Comparison of ENCODE assay signal across 34 mouse cellular contexts in the genomic region with DNA sequence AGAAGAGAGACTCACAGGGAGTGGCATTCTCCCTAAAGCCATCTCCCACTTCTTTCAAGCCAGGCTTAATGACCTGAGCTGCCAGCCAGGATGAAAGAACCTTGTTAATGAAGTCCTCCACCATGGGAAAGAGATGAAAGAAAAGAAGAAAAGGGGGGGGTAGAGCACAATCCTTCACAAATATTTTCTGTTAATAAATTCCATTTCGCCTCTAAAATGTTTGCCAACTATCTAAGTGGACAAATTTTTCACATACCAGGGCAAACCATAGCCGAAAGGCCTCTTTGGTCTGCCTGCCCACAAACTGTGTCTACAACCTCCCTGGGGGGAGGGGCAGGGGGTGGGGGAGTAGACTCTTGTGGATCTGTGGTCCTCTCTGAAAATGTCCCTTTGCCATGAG. TPM values are rescaled to one million over a fixed set of nuclear protein-coding genes. Genes with fewer than 3 reads are reported as not detected.
DNase-seq lines count a peak whose midpoint lies in the region; ATAC-seq and TF ChIP-seq lines count a peak whose summit lies in the region.
"Had no signal": no experiment of that assay in that cellular context is flagged by ENCODE, and none has a peak within 500 bp of the region (broad histone marks: within the 10 kb centered on the region; RNA-seq: fewer than 3 reads in every experiment).

No protein-coding gene starts in this region.

- no peak for TF ChIP-seq EP300 in CH12.LX (IDR thresholded peaks at IDR 0.05; ENCODE audit: low read length)

- TF ChIP-seq CTCF in lung, embryonic 14.5 days (IDR thresholded peaks at IDR 0.05; ENCODE audit: low read depth): no peak
- no peak for TF ChIP-seq CTCF in lung, adult 2 months (IDR thresholded peaks at IDR 0.05; ENCODE audit: insufficient read depth, low read length)
- no peak for TF ChIP-seq CTCF in CH12.LX (conservative IDR thresholded peaks at IDR 0.05 in 1 of 2, IDR thresholded peaks at IDR 0.05 in 1 of 2; ENCODE audit: low read depth in 2 of 2, low read length in 2 of 2)

- H3K4me1 ChIP-seq in forebrain, embryonic 11.5 days (replicated peaks; ENCODE audit: control insufficient read depth, insufficient read depth, low read length): 0 out of 2 replicates have a peak, but pooled peaks cover 2% of the 10 kb centered on the region
- peaks cover 18% of the 10 kb centered on the region for H3K4me1 ChIP-seq in forebrain, embryonic 12.5 days
- H3K4me1 ChIP-seq in lung, embryonic 14.5 days (ENCODE audit: insufficient read depth): peaks cover 13% of the 10 kb centered on the region
- no peaks in the 10 kb centered on the region for H3K4me1 ChIP-seq in lung, adult 2 months (ENCODE audit: control insufficient read depth, insufficient read depth, low read length)
- H3K4me1 ChIP-seq in CH12.LX (ENCODE audit: control insufficient read depth in 1 of 2, insufficient read depth in 2 of 2): peaks cover 25 to 41% of the 10 kb centered on the region in 2 experiments
- H3K4me1 ChIP-seq in embryonic facial prominence, embryonic 13.5 days: peaks cover 41% of the 10 kb centered on the region
- H3K4me1 ChIP-seq: hindbrain, embryonic 15.5 days; liver, embryonic 13.5 days; neural tube, embryonic 15.5 days had no signal

- H3K9me3 ChIP-seq in forebrain, embryonic 11.5 days (ENCODE audit: control insufficient read depth, low read length): no peaks in the 10 kb centered on the region
- H3K9me3 ChIP-seq in forebrain, embryonic 12.5 days: no peaks in the 10 kb centered on the region
- H3K9me3 ChIP-seq in lung, embryonic 14.5 days (ENCODE audit: low read depth, low read length): no peaks in the 10 kb centered on the region
- no peaks in the 10 kb centered on the region for H3K9me3 ChIP-seq in CH12.LX (replicated peaks; ENCODE audit: low read length)
- H3K9me3 ChIP-seq in embryonic facial prominence, embryonic 13.5 days: no peaks in the 10 kb centered on the region
- H3K9me3 ChIP-seq: G1E; hindbrain, embryonic 15.5 days; liver, embryonic 13.5 days; midbrain, embryonic 10.5 days; neural tube, embryonic 15.5 days had no signal

- in situ Hi-C loops in CH12.LX (cut with MboI; ENCODE audit: low pct_ligation_motif_present, low pct_unique_long_range_greater_than_20kb, low sequenced_read_pairs): loop anchor here (5.0 kb wide), 1 partner anchor 36 kb away; no protein-coding TSS in a partner anchor

- H3K36me3 ChIP-seq in forebrain, embryonic 11.5 days (ENCODE audit: control insufficient read depth, insufficient read depth, low read length): no peaks in the 10 kb centered on the region
- no peaks in the 10 kb centered on the region for H3K36me3 ChIP-seq in forebrain, embryonic 12.5 days (replicated peaks)
- no peaks in the 10 kb centered on the region for H3K36me3 ChIP-seq in lung, embryonic 14.5 days (ENCODE audit: insufficient read depth)
- no peaks in the 10 kb centered on the region for H3K36me3 ChIP-seq in CH12.LX (replicated peaks in 1 of 2; ENCODE audit: control insufficient read depth in 1 of 2, insufficient read depth in 1 of 2, low read length in 1 of 2)
- no peaks in the 10 kb centered on the region for H3K36me3 ChIP-seq in embryonic facial prominence, embryonic 13.5 days
- H3K36me3 ChIP-seq: G1E; hindbrain, embryonic 15.5 days; liver, embryonic 13.5 days; midbrain, embryonic 10.5 days; neural tube, embryonic 15.5 days had no signal

- 55% methylated on average over 2 of the region's 2 CpGs for WGBS in forebrain, embryonic 11.5 days
- WGBS in forebrain, embryonic 12.5 days: 35% methylated on average over 2 of the region's 2 CpGs
- WGBS in lung, embryonic 14.5 days: 27% methylated on average over 2 of the region's 2 CpGs
- WGBS in lung, adult 2 months: 54% methylated on average over 2 of the region's 2 CpGs
- 36% methylated on average over 2 of the region's 2 CpGs for WGBS in embryonic facial prominence, embryonic 13.5 days

- dilution Hi-C loops in CH12.LX (cut with MboI; ENCODE audit: extremely low pct_ligation_motif_present, extremely low pct_unique_long_range_greater_than_20kb, low sequenced_read_pairs): no loop called here

- no peaks in the 10 kb centered on the region for H3K27me3 ChIP-seq in forebrain, embryonic 11.5 days (ENCODE audit: control insufficient read depth, insufficient read depth, low read length)
- 0 out of 2 replicates have a peak, but pooled peaks cover 5% of the 10 kb centered on the region for H3K27me3 ChIP-seq in forebrain, embryonic 12.5 days
- H3K27me3 ChIP-seq in lung, embryonic 14.5 days (ENCODE audit: insufficient read depth, low read length): no peaks in the 10 kb centered on the region
- H3K27me3 ChIP-seq in CH12.LX (replicated peaks): peaks cover 3% of the 10 kb centered on the region
- H3K27me3 ChIP-seq in embryonic facial prominence, embryonic 13.5 days: no peaks in the 10 kb centered on the region
- H3K27me3 ChIP-seq: hindbrain, embryonic 15.5 days; liver, embryonic 13.5 days; neural tube, embryonic 15.5 days had no signal

- no peak for TF ChIP-seq RAD21 in CH12.LX (IDR thresholded peaks at IDR 0.05; ENCODE audit: low read depth, low read length)

- H3K4me2 ChIP-seq in forebrain, embryonic 11.5 days (ENCODE audit: low read depth, low read length, severe bottlenecking): no peak overlapping the region
- no peak overlapping the region for H3K4me2 ChIP-seq in forebrain, embryonic 12.5 days
- H3K4me2 ChIP-seq in lung, embryonic 14.5 days: no peak overlapping the region
- H3K4me2 ChIP-seq in CH12.LX (ENCODE audit: insufficient read depth, low read depth, poor library complexity, severe bottlenecking): peak overlapping the region; percentile 82
- no peak overlapping the region for H3K4me2 ChIP-seq in embryonic facial prominence, embryonic 13.5 days
- H3K4me2 ChIP-seq: hindbrain, embryonic 15.5 days; liver, embryonic 13.5 days; neural tube, embryonic 15.5 days had no signal

- H3K4me3 ChIP-seq in forebrain, embryonic 11.5 days (ENCODE audit: low read depth, low read length): no peak overlapping the region
- H3K4me3 ChIP-seq in forebrain, embryonic 12.5 days (replicated peaks): no peak overlapping the region
- no peak overlapping the region for H3K4me3 ChIP-seq in lung, embryonic 14.5 days (ENCODE audit: low read depth, low read length)
- no peak overlapping the region for H3K4me3 ChIP-seq in lung, adult 2 months (replicated peaks; ENCODE audit: extremely low read depth, low read depth, low read length)
- H3K4me3 ChIP-seq in CH12.LX (replicated peaks in 1 of 3; ENCODE audit: low read depth in 2 of 3, low read length in 2 of 3, poor library complexity in 1 of 3): no peak overlapping the region
- H3K4me3 ChIP-seq in embryonic facial prominence, embryonic 13.5 days: no peak overlapping the region
- H3K4me3 ChIP-seq: hindbrain, embryonic 15.5 days; liver, embryonic 13.5 days; midbrain, embryonic 10.5 days; neural tube, embryonic 15.5 days had no signal

- peak; percentile 42; the same call in 1 of the 2 replicates for ATAC-seq in forebrain, embryonic 11.5 days (replicated peaks; ENCODE audit: low FRiP score)
- no peak for ATAC-seq in forebrain, embryonic 12.5 days (ENCODE audit: low FRiP score)
- peak; percentile 69 for ATAC-seq in lung, embryonic 14.5 days (ENCODE audit: insufficient read depth)
- ATAC-seq in embryonic facial prominence, embryonic 13.5 days (ENCODE audit: insufficient number of reproducible peaks, insufficient read depth, low FRiP score, low TSS enrichment, low read depth): no peak
- ATAC-seq in megakaryocyte-erythroid progenitor cell, adult 5-6 weeks (replicated peaks; ENCODE audit: low FRiP score, low TSS enrichment, poor library complexity, severe bottlenecking): no peak
- ATAC-seq: forebrain, postnatal 0 days had no signal

- no peaks in the 10 kb centered on the region for H3K79me2 ChIP-seq in CH12.LX (replicated peaks; ENCODE audit: control insufficient read depth, extremely low read depth, insufficient read depth, poor library complexity, severe bottlenecking)

- no peak overlapping the region for H3K27ac ChIP-seq in forebrain, embryonic 11.5 days (ENCODE audit: low read depth, low read length)
- no peak overlapping the region for H3K27ac ChIP-seq in forebrain, embryonic 12.5 days
- peak overlapping the region; percentile 63; the same call in 1 of the 2 replicates for H3K27ac ChIP-seq in lung, embryonic 14.5 days (ENCODE audit: low read depth)
- H3K27ac ChIP-seq in CH12.LX (ENCODE audit: insufficient read depth, low read depth): no peak overlapping the region
- peak overlapping the region; percentile 48; the same call in 1 of the 2 replicates for H3K27ac ChIP-seq in embryonic facial prominence, embryonic 13.5 days
- H3K27ac ChIP-seq: hindbrain, embryonic 15.5 days; liver, embryonic 13.5 days; macrophage; midbrain, embryonic 10.5 days; neural tube, embryonic 15.5 days; stomach, postnatal 0 days had no signal

- no peak overlapping the region for H3K9ac ChIP-seq in forebrain, embryonic 11.5 days (ENCODE audit: low read length)
- no peak overlapping the region for H3K9ac ChIP-seq in forebrain, embryonic 12.5 days
- no peak overlapping the region for H3K9ac ChIP-seq in lung, embryonic 14.5 days
- peak overlapping the region; percentile 32; the same call in 1 of the 2 replicates for H3K9ac ChIP-seq in CH12.LX (ENCODE audit: insufficient read depth, low read depth)
- no peak overlapping the region for H3K9ac ChIP-seq in embryonic facial prominence, embryonic 13.5 days
- H3K9ac ChIP-seq: forebrain, postnatal 0 days; hindbrain, embryonic 15.5 days; liver, embryonic 13.5 days; neural tube, embryonic 15.5 days had no signal

- TF ChIP-seq POLR2A in lung, adult 2 months (IDR thresholded peaks at IDR 0.05; ENCODE audit: borderline replicate concordance, extremely low read depth, low read depth, low read length): no peak
- TF ChIP-seq POLR2A in CH12.LX (IDR thresholded peaks at IDR 0.05; ENCODE audit: low read depth, low read length): no peak

- DNase-seq in forebrain, embryonic 11.5 days (ENCODE audit: low spot score): no peak
- peak; percentile 59 for DNase-seq in lung, embryonic 14.5 days
- DNase-seq in lung, adult 2 months: no peak
- DNase-seq in CH12.LX (ENCODE audit: extremely low read depth): no peak
- no peak for DNase-seq in heart, adult 8-10 months (ENCODE audit: low spot score)
- DNase-seq: adrenal gland, postnatal 10 days; cerebellum, adult 2 months; cerebellum, postnatal 25 days; forebrain, postnatal 0 days; gastrocnemius, postnatal 25 days; heart, adult 18-20 months; kidney, adult 9 months; kidney, postnatal 25 days; layer of hippocampus, postnatal 36 days; liver, embryonic 13.5 days; thymus, adult 2 months; thymus, postnatal 4 days had no signal

RNA-seq across cellular contexts. Expression of a gene that starts 44.7 kb away (rescaled TPM):
- 1,332 and 1,456 TPM in 2 replicates for polyA plus RNA-seq in forebrain, embryonic 11.5 days (2014; fragmentation: Nextera tagmentation; extraction: Ambion mirVana)
- 1,399 and 1,461 TPM in 2 replicates for polyA plus RNA-seq in forebrain, embryonic 12.5 days (2016; fragmentation: Nextera tagmentation; extraction: Ambion mirVana)
- 1,954 and 2,151 TPM in 2 replicates for polyA plus RNA-seq in lung, embryonic 14.5 days (2014; fragmentation: Nextera tagmentation; extraction: Ambion mirVana)
- 483 and 531 TPM in 2 replicates for polyA plus RNA-seq in lung, adult 2 months (2012; rRNA removed)
- 2,433 and 2,459 TPM in 2 replicates for total RNA-seq in CH12.LX (2012; rRNA removed)
- total RNA-seq in CH12.LX (2014; rRNA removed): 1,302 and 1,462 TPM in 2 replicates
- 1,181 and 1,419 TPM in 2 replicates for polyA plus RNA-seq in CH12.LX (2012; ENCODE audit: insufficient read length, low read depth)
- 1,826 and 2,120 TPM in 2 replicates for polyA plus RNA-seq in embryonic facial prominence, embryonic 13.5 days (2015; fragmentation: Nextera tagmentation; extraction: Ambion mirVana)
- 100 to 1,000 TPM; 594 to 696 (median 662) TPM for total RNA-seq in heart, adult 8-10 months (2022)
- total RNA-seq in megakaryocyte-erythroid progenitor cell, adult 5-6 weeks (2014; fragmentation: Nextera tagmentation): 2,939 and 3,315 TPM in 2 replicates
- 499 and 554 TPM in 2 replicates for total RNA-seq in megakaryocyte-erythroid progenitor cell, adult 5-6 weeks (2017)

RNA-seq across cellular contexts. Expression of a gene that starts 55.4 kb away (rescaled TPM):
- not detected in 2 replicates for polyA plus RNA-seq in forebrain, embryonic 11.5 days (2014; fragmentation: Nextera tagmentation; extraction: Ambion mirVana)
- polyA plus RNA-seq in forebrain, embryonic 12.5 days (2016; fragmentation: Nextera tagmentation; extraction: Ambion mirVana): not detected in 2 replicates
- polyA plus RNA-seq in lung, embryonic 14.5 days (2014; fragmentation: Nextera tagmentation; extraction: Ambion mirVana): not detected in 2 replicates
- polyA plus RNA-seq in lung, adult 2 months (2012; rRNA removed): not detected in 2 replicates
- total RNA-seq in CH12.LX (2012; rRNA removed) (not detected in 2 replicates), CH12.LX (2014; rRNA removed) (not detected in 2 replicates)
- polyA plus RNA-seq in CH12.LX (2012; ENCODE audit: insufficient read length, low read depth): not detected in 2 replicates
- not detected in 2 replicates for polyA plus RNA-seq in embryonic facial prominence, embryonic 13.5 days (2015; fragmentation: Nextera tagmentation; extraction: Ambion mirVana)
- not detected for total RNA-seq in heart, adult 8-10 months (2022)
- total RNA-seq in megakaryocyte-erythroid progenitor cell, adult 5-6 weeks (2014; fragmentation: Nextera tagmentation): not detected in 2 replicates
- total RNA-seq in megakaryocyte-erythroid progenitor cell, adult 5-6 weeks (2017): not detected in 2 replicates
- total RNA-seq: adrenal gland, postnatal 10 days; forebrain, postnatal 0 days; gastrocnemius, postnatal 25 days; heart, adult 18-20 months; heart, postnatal 25 days; layer of hippocampus, adult 8-10 months; layer of hippocampus, postnatal 36 days; left cerebral cortex, postnatal 10 days; midbrain, postnatal 0 days had no signal
- polyA plus RNA-seq: cerebellum, adult 2 months; forebrain, postnatal 0 days; G1E; heart, embryonic 14.5 days; hindbrain, embryonic 15.5 days; intestine, embryonic 14.5 days; limb, embryonic 14.5 days; liver, embryonic 13.5 days; macrophage; midbrain, embryonic 10.5 days; midbrain, postnatal 0 days; neural tube, embryonic 15.5 days; small intestine, adult 2 months; stomach, postnatal 0 days; thymus, adult 2 months had no signal

Comparison
In these comparisons a context has a peak if more than half of its experiments do, and no peak if none do; other contexts are left out.
1. ATAC-seq: peak in forebrain, embryonic 11.5 days (single experiment) and lung, embryonic 14.5 days (single experiment); none in forebrain, embryonic 12.5 days (single experiment), embryonic facial prominence, embryonic 13.5 days (single experiment) and megakaryocyte-erythroid progenitor cell, adult 5-6 weeks (single experiment).
2. H3K27ac ChIP-seq: peak in lung, embryonic 14.5 days (single experiment) and embryonic facial prominence, embryonic 13.5 days (single experiment); none in forebrain, embryonic 11.5 days (single experiment), forebrain, embryonic 12.5 days (single experiment) and CH12.LX (single experiment).